Mouse (Mus musculus) G1E (cell line): ENCODE data around the gene Tuba1b. TPM values are rescaled to one million over a fixed set of nuclear protein-coding genes. Genes with fewer than 3 reads are reported as not detected.
"Not testable (repeated sequence)": the region's sequence is repeated elsewhere in the genome, so short reads cannot be mapped to it uniquely, and the experiment has no call there.

Experiments used
- ATAC-seq: 2 replicates; pipeline ENCODE4 v1.8.0; 2016; ENCODE audit warnings: mild to moderate bottlenecking; ENCODE audit not compliant: insufficient number of reproducible peaks, poor library complexity, low FRiP score, severe bottlenecking; ENCODE audit errors: extremely low read depth
- DNase-seq: peaks from one replicate; pipeline ENCODE4 v3.0.0; 2012; ENCODE audit warnings: low spot score
- H3K27me3 ChIP-seq: 2 replicates; pipeline ENCODE4 v1.6.1; 2012; ENCODE audit warnings: mild to moderate bottlenecking, low read length, inconsistent platforms; ENCODE audit not compliant: insufficient read depth
- H3K36me3 ChIP-seq: replicated peaks from 2 replicates; pipeline ENCODE3; 2012; ENCODE audit warnings: mild to moderate bottlenecking, inconsistent platforms
- H3K4me1 ChIP-seq: 2 replicates; pipeline ENCODE4 v1.6.1; 2012; ENCODE audit warnings: low read depth, low read length, inconsistent platforms, mixed read lengths; ENCODE audit not compliant: insufficient read depth
- H3K4me3 ChIP-seq: 2 replicates; pipeline ENCODE4 v1.5.1; 2012; ENCODE audit warnings: low read depth, mild to moderate bottlenecking, inconsistent platforms, low read length, moderate library complexity, mixed read lengths
- H3K9me3 ChIP-seq: replicated peaks from 2 replicates; pipeline ENCODE4 v1.6.1; 2012; ENCODE audit warnings: inconsistent platforms
- CTCF ChIP-seq: IDR thresholded peaks from 2 replicates; pipeline ENCODE4 v1.5.1; 2012; ENCODE audit warnings: low read depth, low read length, inconsistent platforms, mixed read lengths
- GATA1 ChIP-seq: IDR thresholded peaks from 2 replicates; pipeline ENCODE4 v1.6.1; 2012; ENCODE audit warnings: borderline replicate concordance, low read length, inconsistent platforms, mixed read lengths
- GATA2 ChIP-seq: IDR thresholded peaks from 2 replicates; pipeline ENCODE4 v1.6.1; 2012; ENCODE audit warnings: low read depth, low read length, inconsistent platforms, borderline replicate concordance
- POLR2AphosphoS5 ChIP-seq: IDR thresholded peaks from 2 replicates; pipeline ENCODE4 v1.6.1; 2012; ENCODE audit warnings: low read depth, low read length, inconsistent platforms; ENCODE audit not compliant: insufficient replicate concordance
- TAL1 ChIP-seq: conservative IDR thresholded peaks from 2 replicates; pipeline ENCODE4 v1.6.1; 2012; ENCODE audit warnings: low read depth, low read length, inconsistent platforms, mixed read lengths
- polyA plus RNA-seq: library from polyadenylated mRNA; stranded (reverse); fragments of >175 nt; gene quantifications from 2 replicates; pipeline ENCODE4 v1.2.3, GENCODE M21; 2012
- total RNA-seq, 2 experiments: library from RNA; stranded (forward) in 1 of 2; stranded (reverse) in 1 of 2; fragments of 200-1000 nt in 1 of 2; fragments of >200 nt in 1 of 2; fragmentation: Nextera tagmentation in 1 of 2; gene quantifications; 2 replicates each; pipeline ENCODE4 v1.2.3; 2014 to 2017

The Tuba1b gene
- total and polyA plus RNA-seq, 3 experiments, result 384 to 1,866 (median 717) TPM

DNA sequence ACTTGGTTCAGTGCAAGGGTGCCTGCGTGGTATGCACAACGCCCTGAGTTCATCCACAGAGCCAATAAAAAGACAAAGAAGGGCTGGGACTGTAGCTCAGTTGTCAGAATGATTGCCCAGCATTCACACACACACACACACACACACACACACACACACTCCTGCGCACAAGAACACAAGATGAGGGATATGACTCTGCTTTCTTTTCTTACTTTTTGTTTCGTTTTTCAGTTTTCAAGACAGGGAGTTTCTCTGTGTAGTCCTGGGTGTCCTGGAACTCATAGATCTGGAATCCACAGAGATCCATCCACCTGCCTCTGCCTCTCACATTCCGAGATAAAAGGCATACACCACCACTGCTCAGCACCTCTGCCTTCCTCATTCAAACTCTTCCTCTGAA is 6.8 kb downstream of the Tuba1b start:
- no peak for TF ChIP-seq GATA2
- TF ChIP-seq CTCF, result no peak
- no peak for TF ChIP-seq POLR2AphosphoS5
- TF ChIP-seq TAL1, result no peak
- no peak for TF ChIP-seq GATA1
- H3K4me1 ChIP-seq, result peaks cover 35% of the 10 kb centered on the region
- peaks cover 2% of the 10 kb centered on the region; the same call in 1 of the 2 replicates for H3K9me3 ChIP-seq
- H3K27me3 ChIP-seq, result no peaks in the 10 kb centered on the region
- peaks cover 22% of the 10 kb centered on the region for H3K36me3 ChIP-seq
- no peak for ATAC-seq
- no peak overlapping the region for H3K4me3 ChIP-seq
- no peak for DNase-seq

DNA sequence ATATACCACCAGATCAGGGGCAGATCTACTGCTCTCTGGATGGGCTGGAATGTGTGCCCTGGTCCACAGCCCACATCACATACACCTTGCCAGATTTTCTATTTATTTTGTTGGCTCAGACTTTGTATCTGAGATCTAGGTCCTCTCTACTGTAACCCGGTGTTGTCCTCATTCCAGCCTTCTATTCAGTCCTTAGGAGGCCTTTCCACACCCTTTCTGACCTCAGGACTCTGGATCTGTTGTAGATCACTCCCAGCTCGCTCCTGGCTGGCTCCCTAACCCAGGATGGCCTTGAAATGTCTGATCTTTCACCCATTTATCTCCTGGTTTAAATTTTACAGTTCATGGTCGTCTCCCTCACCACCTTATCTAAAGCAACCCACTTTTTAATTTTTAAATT is 9.7 kb downstream of the Tuba1b start:
- no peak for TF ChIP-seq TAL1
- no peak for TF ChIP-seq GATA1
- no peak for TF ChIP-seq POLR2AphosphoS5
- TF ChIP-seq GATA2, result no peak
- no peak for TF ChIP-seq CTCF
- peaks cover 2% of the 10 kb centered on the region for H3K36me3 ChIP-seq
- ATAC-seq, result no peak
- peaks cover 2% of the 10 kb centered on the region; the same call in 1 of the 2 replicates for H3K9me3 ChIP-seq
- no peak overlapping the region for H3K4me3 ChIP-seq
- DNase-seq, result no peak
- H3K4me1 ChIP-seq, result peaks cover 20% of the 10 kb centered on the region
- H3K27me3 ChIP-seq, result no peaks in the 10 kb centered on the region

- TF ChIP-seq CTCF (no peak), GATA2 (no peak), TAL1 (no peak), POLR2AphosphoS5 (no peak), GATA1 (no peak)
- Histone ChIP-seq H3K9me3 (peaks cover 2% of the 10 kb centered on the region; the same call in 1 of the 2 replicates), H3K36me3 (peaks cover 2% of the 10 kb centered on the region), H3K4me3 (no peak overlapping the region), H3K27me3 (no peaks in the 10 kb centered on the region), H3K4me1 (peaks cover 18% of the 10 kb centered on the region)
- DNase-seq (no peak), ATAC-seq (no peak)
Observed at GRCm38 (mm10) chr15:98923031-98923537, 11.3 kb downstream of the Tuba1b start.

- TF ChIP-seq TAL1 (no peak), GATA1 (no peak), CTCF (no peak), GATA2 (no peak), POLR2AphosphoS5 (no peak)
- Histone ChIP-seq H3K36me3 (peaks cover 2% of the 10 kb centered on the region), H3K4me3 (no peak overlapping the region), H3K4me1 (peaks cover 15% of the 10 kb centered on the region), H3K9me3 (peaks cover 2% of the 10 kb centered on the region; the same call in 1 of the 2 replicates), H3K27me3 (no peaks in the 10 kb centered on the region)
- ATAC-seq (no peak), DNase-seq (no peak)
Observed at GRCm38 (mm10) chr15:98922581-98922980, 11.8 kb downstream of the Tuba1b start.

GRCm38 (mm10) chr15:98921510-98921909 is 12.9 kb downstream of the Tuba1b start:
- TF ChIP-seq GATA1, result no peak
- no peak for TF ChIP-seq TAL1
- no peak for TF ChIP-seq GATA2
- no peak for TF ChIP-seq POLR2AphosphoS5
- TF ChIP-seq CTCF, result no peak
- peaks cover 2% of the 10 kb centered on the region for H3K36me3 ChIP-seq
- H3K4me3 ChIP-seq, result no peak overlapping the region
- no peak for DNase-seq
- H3K27me3 ChIP-seq, result no peaks in the 10 kb centered on the region
- ATAC-seq, result no peak
- peaks cover 2% of the 10 kb centered on the region; the same call in 1 of the 2 replicates for H3K9me3 ChIP-seq
- peaks cover 18% of the 10 kb centered on the region for H3K4me1 ChIP-seq

GRCm38 (mm10) chr15:98918499-98918895 is 15.9 kb downstream of the Tuba1b start:
- Histone ChIP-seq H3K36me3 (peaks cover 14% of the 10 kb centered on the region), H3K4me3 (peak overlapping the region; percentile 97), H3K4me1 (peaks cover 29% of the 10 kb centered on the region)
- DNase-seq, ATAC-seq, H3K27me3 ChIP-seq, H3K9me3 ChIP-seq: not testable (repeated sequence)
